Mouse (Mus musculus): ENCODE data around the gene Tmem94. TPM values are rescaled to one million over a fixed set of nuclear protein-coding genes. Genes with fewer than 3 reads are reported as not detected.

Gene Tmem94
- polyA plus RNA-seq, 1 experiment from 2014 or later = 8.2 TPM

- Histone ChIP-seq H3K9ac (ENCODE audit: low read depth, low read length) (0 out of 2 replicates have a peak overlapping the region, but pooled peaks have one; percentile 17), H3K27ac (ENCODE audit: low read depth, low read length) (peak overlapping the region; percentile 61)
Measured at GRCm38 (mm10) chr11:115830550-115831325, 65.5 kb downstream of the Tmem94 start.

GRCm38 (mm10) chr11:115831518-115831917 lies 66.3 kb downstream of the Tmem94 start:
- Histone ChIP-seq H3K36me3 (ENCODE audit: control insufficient read depth, insufficient read depth) (no peaks in the 10 kb centered on the region; the same call in 1 of the 2 replicates), H3K4me3 (ENCODE audit: low read depth, low read length) (no peak overlapping the region), H3K27me3 (replicated peaks; ENCODE audit: control insufficient read depth, insufficient read depth, low read length) (no peaks in the 10 kb centered on the region), H3K27ac (ENCODE audit: low read depth, low read length) (peak overlapping the region; percentile 61), H3K4me2 (replicated peaks; ENCODE audit: low read depth) (peak overlapping the region; percentile 46), H3K4me1 (replicated peaks; ENCODE audit: control insufficient read depth, insufficient read depth, low read length) (peaks cover 19% of the 10 kb centered on the region), H3K9me3 (ENCODE audit: control insufficient read depth) (no peaks in the 10 kb centered on the region), H3K9ac (ENCODE audit: low read depth, low read length) (no peak overlapping the region)
- TF ChIP-seq CTCF (IDR thresholded peaks at IDR 0.05; ENCODE audit: low read depth) = no peak
- ATAC-seq = no peak
- 25% methylated on average over 3 of the region's 3 CpGs for WGBS

More at GRCm38 (mm10) chr11:115830550-115831325, 65.5 kb downstream of the Tmem94 start:
- no peaks in the 10 kb centered on the region for H3K9me3 ChIP-seq (ENCODE audit: control insufficient read depth)
- no peak for ATAC-seq
- no peaks in the 10 kb centered on the region; the same call in 1 of the 2 replicates for H3K36me3 ChIP-seq (ENCODE audit: control insufficient read depth, insufficient read depth)
- H3K4me1 ChIP-seq (replicated peaks; ENCODE audit: control insufficient read depth, insufficient read depth, low read length) = peaks cover 19% of the 10 kb centered on the region
- no peak for TF ChIP-seq CTCF (IDR thresholded peaks at IDR 0.05; ENCODE audit: low read depth)
- no peak overlapping the region for H3K4me3 ChIP-seq (ENCODE audit: low read depth, low read length)
- WGBS = 34% methylated on average over 25 of the region's 25 CpGs
- H3K27me3 ChIP-seq (replicated peaks; ENCODE audit: control insufficient read depth, insufficient read depth, low read length) = no peaks in the 10 kb centered on the region
- H3K4me2 ChIP-seq (replicated peaks; ENCODE audit: low read depth) = peak overlapping the region; percentile 46

- WGBS = 48% methylated on average over 6 of the region's 6 CpGs
- peak overlapping the region; percentile 61 for H3K27ac ChIP-seq (ENCODE audit: low read depth, low read length)
- no peaks in the 10 kb centered on the region; the same call in 1 of the 2 replicates for H3K36me3 ChIP-seq (ENCODE audit: control insufficient read depth, insufficient read depth)
- H3K4me1 ChIP-seq (replicated peaks; ENCODE audit: control insufficient read depth, insufficient read depth, low read length) = peaks cover 18% of the 10 kb centered on the region
- no peak overlapping the region for H3K4me3 ChIP-seq (ENCODE audit: low read depth, low read length)
- H3K27me3 ChIP-seq (replicated peaks; ENCODE audit: control insufficient read depth, insufficient read depth, low read length) = no peaks in the 10 kb centered on the region
- H3K9me3 ChIP-seq (ENCODE audit: control insufficient read depth) = no peaks in the 10 kb centered on the region
- no peak overlapping the region for H3K9ac ChIP-seq (ENCODE audit: low read depth, low read length)
- peak overlapping the region; percentile 46 for H3K4me2 ChIP-seq (replicated peaks; ENCODE audit: low read depth)
- no peak for TF ChIP-seq CTCF (IDR thresholded peaks at IDR 0.05; ENCODE audit: low read depth)
- ATAC-seq = no peak
Measured at GRCm38 (mm10) chr11:115832064-115832463, 66.8 kb downstream of the Tmem94 start.

GRCm38 (mm10) chr11:115832523-115832922 lies 67.3 kb downstream of the Tmem94 start:
- Histone ChIP-seq H3K4me1 (replicated peaks; ENCODE audit: control insufficient read depth, insufficient read depth, low read length) (peaks cover 14% of the 10 kb centered on the region), H3K27ac (ENCODE audit: low read depth, low read length) (peak overlapping the region; percentile 61), H3K36me3 (ENCODE audit: control insufficient read depth, insufficient read depth) (no peaks in the 10 kb centered on the region; the same call in 1 of the 2 replicates), H3K27me3 (replicated peaks; ENCODE audit: control insufficient read depth, insufficient read depth, low read length) (no peaks in the 10 kb centered on the region), H3K4me3 (ENCODE audit: low read depth, low read length) (no peak overlapping the region), H3K9me3 (ENCODE audit: control insufficient read depth) (no peaks in the 10 kb centered on the region), H3K4me2 (replicated peaks; ENCODE audit: low read depth) (peak overlapping the region; percentile 46), H3K9ac (ENCODE audit: low read depth, low read length) (no peak overlapping the region)
- ATAC-seq = 0 out of 2 replicates have a peak, but pooled peaks have one; percentile 14
- no peak for TF ChIP-seq CTCF (IDR thresholded peaks at IDR 0.05; ENCODE audit: low read depth)
- WGBS = 12% methylated on average over 8 of the region's 8 CpGs

GRCm38 (mm10) chr11:115833021-115833513 lies 67.8 kb downstream of the Tmem94 start:
- no peak overlapping the region for H3K4me3 ChIP-seq (ENCODE audit: low read depth, low read length)
- peak; percentile 34 for TF ChIP-seq CTCF (IDR thresholded peaks at IDR 0.05; ENCODE audit: low read depth)
- no peaks in the 10 kb centered on the region; the same call in 1 of the 2 replicates for H3K36me3 ChIP-seq (ENCODE audit: control insufficient read depth, insufficient read depth)
- ATAC-seq = 0 out of 2 replicates have a peak, but pooled peaks have one; percentile 2
- H3K27ac ChIP-seq (ENCODE audit: low read depth, low read length) = peak overlapping the region; percentile 61
- H3K9me3 ChIP-seq (ENCODE audit: control insufficient read depth) = no peaks in the 10 kb centered on the region
- WGBS = 13% methylated on average over 8 of the region's 8 CpGs
- H3K4me1 ChIP-seq (replicated peaks; ENCODE audit: control insufficient read depth, insufficient read depth, low read length) = peaks cover 16% of the 10 kb centered on the region
- no peak overlapping the region for H3K9ac ChIP-seq (ENCODE audit: low read depth, low read length)
- no peaks in the 10 kb centered on the region for H3K27me3 ChIP-seq (replicated peaks; ENCODE audit: control insufficient read depth, insufficient read depth, low read length)
- peak overlapping the region; percentile 46 for H3K4me2 ChIP-seq (replicated peaks; ENCODE audit: low read depth)

GRCm38 (mm10) chr11:115834033-115834432 lies 68.8 kb downstream of the Tmem94 start:
- 50% methylated on average over 6 of the region's 6 CpGs for WGBS
- no peak overlapping the region for H3K4me3 ChIP-seq (ENCODE audit: low read depth, low read length)
- no peak overlapping the region for H3K9ac ChIP-seq (ENCODE audit: low read depth, low read length)
- no peaks in the 10 kb centered on the region for H3K27me3 ChIP-seq (replicated peaks; ENCODE audit: control insufficient read depth, insufficient read depth, low read length)
- no peak for TF ChIP-seq CTCF (IDR thresholded peaks at IDR 0.05; ENCODE audit: low read depth)
- no peak for ATAC-seq
- peaks cover 19% of the 10 kb centered on the region; the same call in 1 of the 2 replicates for H3K4me1 ChIP-seq (replicated peaks; ENCODE audit: control insufficient read depth, insufficient read depth, low read length)
- no peaks in the 10 kb centered on the region for H3K9me3 ChIP-seq (ENCODE audit: control insufficient read depth)
- H3K27ac ChIP-seq (ENCODE audit: low read depth, low read length) = peak overlapping the region; percentile 68
- H3K36me3 ChIP-seq (ENCODE audit: control insufficient read depth, insufficient read depth) = no peaks in the 10 kb centered on the region
- peak overlapping the region; percentile 46 for H3K4me2 ChIP-seq (replicated peaks; ENCODE audit: low read depth)

Data from intestine, postnatal 0 days (tissue).